Comparison of ENCODE assay signal across 17 mouse cellular contexts in the genomic region with DNA sequence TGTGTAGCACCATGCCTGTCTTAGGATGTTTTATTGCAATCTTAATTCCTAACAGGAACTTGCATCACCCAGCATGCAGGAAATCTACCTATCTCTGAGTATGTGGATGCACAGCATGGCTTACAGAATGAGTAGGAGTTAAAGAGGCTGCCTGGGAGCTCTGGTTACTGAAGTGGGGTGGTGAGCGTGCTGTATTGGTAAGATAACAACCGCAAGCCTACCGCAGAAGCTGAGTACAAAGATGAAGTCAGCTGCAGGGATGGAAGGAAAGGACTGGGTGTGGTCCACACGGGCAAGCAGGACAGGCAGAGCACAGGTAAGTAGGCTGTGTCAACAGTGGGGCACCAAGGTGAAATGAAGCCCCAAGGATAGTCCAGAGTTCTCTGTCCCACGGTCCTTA.
DNase-seq lines count a peak whose midpoint lies in the region; ATAC-seq and TF ChIP-seq lines count a peak whose summit lies in the region.
"Had no signal": no experiment of that assay in that cellular context is flagged by ENCODE, and none has a peak within 500 bp of the region (broad histone marks: within the 10 kb centered on the region; RNA-seq: fewer than 3 reads in every experiment).

No protein-coding gene starts in this region.

- no peak overlapping the region for H3K4me2 ChIP-seq in lung, embryonic 14.5 days
- no peak overlapping the region for H3K4me2 ChIP-seq in stomach, embryonic 15.5 days
- no peak overlapping the region for H3K4me2 ChIP-seq in midbrain, embryonic 11.5 days
- H3K4me2 ChIP-seq: limb, embryonic 13.5 days; midbrain, embryonic 15.5 days had no signal

- 67% methylated on average over 5 of the region's 5 CpGs for WGBS in lung, embryonic 14.5 days
- 54% methylated on average over 5 of the region's 5 CpGs for WGBS in stomach, embryonic 15.5 days
- WGBS in midbrain, embryonic 11.5 days: 78% methylated on average over 5 of the region's 5 CpGs

- H3K9me3 ChIP-seq in lung, embryonic 14.5 days (ENCODE audit: low read depth, low read length): no peaks in the 10 kb centered on the region
- H3K9me3 ChIP-seq in stomach, embryonic 15.5 days: no peaks in the 10 kb centered on the region
- H3K9me3 ChIP-seq in midbrain, embryonic 11.5 days (ENCODE audit: control insufficient read depth, low read length): no peaks in the 10 kb centered on the region
- H3K9me3 ChIP-seq: forebrain, embryonic 10.5 days; limb, embryonic 13.5 days; midbrain, embryonic 15.5 days had no signal

- no peaks in the 10 kb centered on the region for H3K36me3 ChIP-seq in lung, embryonic 14.5 days (ENCODE audit: insufficient read depth)
- no peaks in the 10 kb centered on the region for H3K36me3 ChIP-seq in stomach, embryonic 15.5 days
- H3K36me3 ChIP-seq in midbrain, embryonic 11.5 days (ENCODE audit: control insufficient read depth, insufficient read depth, low read length): no peaks in the 10 kb centered on the region
- H3K36me3 ChIP-seq: forebrain, embryonic 10.5 days; limb, embryonic 13.5 days; midbrain, embryonic 15.5 days had no signal

- TF ChIP-seq CTCF in lung, embryonic 14.5 days (IDR thresholded peaks at IDR 0.05; ENCODE audit: low read depth): no peak

- peaks cover 3% of the 10 kb centered on the region; the same call in 1 of the 2 replicates for H3K27me3 ChIP-seq in lung, embryonic 14.5 days (ENCODE audit: insufficient read depth, low read length)
- H3K27me3 ChIP-seq in stomach, embryonic 15.5 days (replicated peaks): no peaks in the 10 kb centered on the region
- H3K27me3 ChIP-seq in midbrain, embryonic 11.5 days (ENCODE audit: control insufficient read depth, insufficient read depth, low read length): no peaks in the 10 kb centered on the region; the same call in 1 of the 2 replicates
- H3K27me3 ChIP-seq: midbrain, embryonic 15.5 days had no signal

- no peak overlapping the region for H3K9ac ChIP-seq in lung, embryonic 14.5 days
- H3K9ac ChIP-seq in stomach, embryonic 15.5 days: no peak overlapping the region
- H3K9ac ChIP-seq in midbrain, embryonic 11.5 days (ENCODE audit: low read length): no peak overlapping the region
- H3K9ac ChIP-seq: limb, embryonic 13.5 days; midbrain, embryonic 15.5 days had no signal

- H3K27ac ChIP-seq in lung, embryonic 14.5 days (ENCODE audit: low read depth): no peak overlapping the region
- no peak overlapping the region for H3K27ac ChIP-seq in stomach, embryonic 15.5 days
- no peak overlapping the region for H3K27ac ChIP-seq in midbrain, embryonic 11.5 days (ENCODE audit: low read depth, low read length)
- H3K27ac ChIP-seq: forebrain, embryonic 10.5 days; hindbrain, postnatal 0 days; left cerebral cortex, adult 2 months; limb, embryonic 13.5 days; midbrain, embryonic 15.5 days had no signal

- H3K4me1 ChIP-seq in lung, embryonic 14.5 days (ENCODE audit: insufficient read depth): no peaks in the 10 kb centered on the region
- no peaks in the 10 kb centered on the region for H3K4me1 ChIP-seq in stomach, embryonic 15.5 days
- H3K4me1 ChIP-seq in midbrain, embryonic 11.5 days (ENCODE audit: control insufficient read depth, insufficient read depth, low read length): no peaks in the 10 kb centered on the region
- H3K4me1 ChIP-seq: limb, embryonic 13.5 days; midbrain, embryonic 15.5 days had no signal

- no peak for DNase-seq in lung, embryonic 14.5 days
- DNase-seq in lung, postnatal 36 days: no peak
- peak; percentile 82 for DNase-seq in c-Kit-positive CD71-positive TER-119-negative erythroid progenitor cells, embryonic 14.5 days (ENCODE audit: low read depth)
- peak; percentile 84 for DNase-seq in liver
- DNase-seq in midbrain, embryonic 11.5 days (ENCODE audit: low spot score, missing footprints): no peak
- no peak for DNase-seq in heart, postnatal 25 days (ENCODE audit: low spot score)
- DNase-seq: adrenal gland, postnatal 25 days; cerebellum, adult 8-10 months; kidney, postnatal 25 days; thymus, postnatal 4 days had no signal

- intact Hi-C loops in heart, postnatal 25 days (cut with DNase I): no loop called here

- no peak overlapping the region for H3K4me3 ChIP-seq in lung, embryonic 14.5 days (ENCODE audit: low read depth, low read length)
- no peak overlapping the region for H3K4me3 ChIP-seq in stomach, embryonic 15.5 days (replicated peaks)
- H3K4me3 ChIP-seq in midbrain, embryonic 11.5 days (ENCODE audit: low read depth, low read length): no peak overlapping the region
- H3K4me3 ChIP-seq: forebrain, embryonic 10.5 days; left cerebral cortex, adult 2 months; limb, embryonic 13.5 days; midbrain, embryonic 15.5 days had no signal

- ATAC-seq in lung, embryonic 14.5 days (ENCODE audit: insufficient read depth): peak; percentile 11; the same call in 1 of the 2 replicates
- peak; percentile 76 for ATAC-seq in stomach, embryonic 15.5 days (ENCODE audit: insufficient read depth, low FRiP score, low read depth)
- ATAC-seq in midbrain, embryonic 11.5 days (ENCODE audit: low FRiP score): no peak
- ATAC-seq: CD4-positive, CD25-positive, alpha-beta regulatory T cell, adult 4 months; hindbrain, postnatal 0 days; midbrain, embryonic 15.5 days had no signal

Comparison
In these comparisons a context has a peak if more than half of its experiments do, and no peak if none do; other contexts are left out.
1. DNase-seq: peak in c-Kit-positive CD71-positive TER-119-negative erythroid progenitor cells, embryonic 14.5 days (single experiment) and liver (single experiment); none in lung, embryonic 14.5 days (single experiment), lung, postnatal 36 days (single experiment), midbrain, embryonic 11.5 days (single experiment) and heart, postnatal 25 days (single experiment).